12 mouse cellular contexts compared by ENCODE assay signal in the genomic region with DNA sequence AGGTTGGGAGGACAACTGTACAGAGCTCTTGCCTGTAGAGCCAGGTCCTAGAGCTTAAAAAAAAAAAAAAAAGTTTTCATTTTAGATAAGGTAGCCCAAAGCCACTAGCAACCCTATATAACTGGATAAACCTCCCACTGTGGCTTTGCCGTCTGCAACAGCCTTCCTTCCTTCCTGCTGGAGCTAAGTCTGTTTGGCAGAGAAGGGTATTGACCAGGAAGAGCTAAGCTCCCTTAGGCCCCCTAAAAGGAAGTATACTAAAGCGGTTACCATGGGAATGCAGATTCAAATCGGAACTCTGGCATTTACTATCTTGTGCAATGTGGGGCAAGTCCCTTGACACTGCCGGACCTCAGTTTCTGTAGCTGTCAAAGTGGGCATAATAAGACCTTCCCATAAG. TPM values are rescaled to one million over a fixed set of nuclear protein-coding genes. Genes with fewer than 3 reads are reported as not detected.
DNase-seq lines count a peak whose midpoint lies in the region; ATAC-seq and TF ChIP-seq lines count a peak whose summit lies in the region.
"Had no signal": no experiment of that assay in that cellular context is flagged by ENCODE, and none has a peak within 500 bp of the region (broad histone marks: within the 10 kb centered on the region; RNA-seq: fewer than 3 reads in every experiment).

No protein-coding gene starts in this region.

- H3K9me3 ChIP-seq in stomach, embryonic 15.5 days: no peaks in the 10 kb centered on the region
- H3K9me3 ChIP-seq in stomach, postnatal 0 days (ENCODE audit: control insufficient read depth, low read length): no peaks in the 10 kb centered on the region
- no peaks in the 10 kb centered on the region for H3K9me3 ChIP-seq in liver, embryonic 16.5 days (replicated peaks; ENCODE audit: control insufficient read depth, low read length)

- peak overlapping the region; percentile 48; the same call in 1 of the 2 replicates for H3K27ac ChIP-seq in stomach, embryonic 15.5 days
- no peak overlapping the region for H3K27ac ChIP-seq in stomach, postnatal 0 days (replicated peaks)
- peak overlapping the region; percentile 10 for H3K27ac ChIP-seq in liver, embryonic 16.5 days (ENCODE audit: low read length)

- no peaks in the 10 kb centered on the region for H3K27me3 ChIP-seq in stomach, embryonic 15.5 days (replicated peaks)
- no peaks in the 10 kb centered on the region for H3K27me3 ChIP-seq in stomach, postnatal 0 days (ENCODE audit: control insufficient read depth, insufficient read depth, low read length)
- no peaks in the 10 kb centered on the region for H3K27me3 ChIP-seq in liver, embryonic 16.5 days (ENCODE audit: control insufficient read depth, insufficient read depth, low read depth, low read length)

- TF ChIP-seq EP300 in stomach, postnatal 0 days (optimal IDR thresholded peaks at IDR 0.05): no peak

- no peak overlapping the region for H3K9ac ChIP-seq in stomach, embryonic 15.5 days
- no peak overlapping the region for H3K9ac ChIP-seq in stomach, postnatal 0 days (ENCODE audit: low read length)
- no peak overlapping the region for H3K9ac ChIP-seq in liver, embryonic 16.5 days (ENCODE audit: low read depth, low read length)

- 41% methylated on average over 4 of the region's 4 CpGs for WGBS in stomach, embryonic 15.5 days
- WGBS in stomach, postnatal 0 days: 35% methylated on average over 4 of the region's 4 CpGs
- WGBS in liver, embryonic 16.5 days (ENCODE audit: insufficient replicate concordance): 6% methylated on average over 4 of the region's 4 CpGs

- no peak for TF ChIP-seq CTCF in stomach, postnatal 0 days (IDR thresholded peaks at IDR 0.05; ENCODE audit: low read depth)

- H3K4me2 ChIP-seq in stomach, embryonic 15.5 days: no peak overlapping the region
- no peak overlapping the region for H3K4me2 ChIP-seq in stomach, postnatal 0 days (replicated peaks; ENCODE audit: low read depth)
- H3K4me2 ChIP-seq in liver, embryonic 16.5 days (ENCODE audit: low read depth, low read length): peak overlapping the region; percentile 23

- no peaks in the 10 kb centered on the region for H3K4me1 ChIP-seq in stomach, embryonic 15.5 days
- no peaks in the 10 kb centered on the region for H3K4me1 ChIP-seq in stomach, postnatal 0 days (replicated peaks; ENCODE audit: control insufficient read depth, insufficient read depth)
- no peaks in the 10 kb centered on the region; the same call in 1 of the 2 replicates for H3K4me1 ChIP-seq in liver, embryonic 16.5 days (ENCODE audit: control insufficient read depth, low read depth, low read length)

- ATAC-seq in stomach, embryonic 15.5 days (ENCODE audit: insufficient read depth, low FRiP score, low read depth): peak; percentile 19; the same call in 1 of the 2 replicates
- no peak for ATAC-seq in stomach, postnatal 0 days (ENCODE audit: low FRiP score, low TSS enrichment)
- ATAC-seq in liver, embryonic 16.5 days (ENCODE audit: low read depth): peak; percentile 52; the same call in 1 of the 2 replicates

- peak; percentile 33 to 61 for DNase-seq in heart, adult 18-20 months
- DNase-seq in heart, postnatal 4 days: no peak
- DNase-seq in stomach, postnatal 0 days (ENCODE audit: low spot score): no peak
- no peak for DNase-seq in T-cell, adult 2 months (ENCODE audit: low spot score)
- DNase-seq in ovary, adult 18-20 months (ENCODE audit: low spot score): no peak
- DNase-seq in urinary bladder, postnatal 36 days (ENCODE audit: low spot score in 2 of 2): no peak
- DNase-seq: cerebellum, adult 9-10 months; gastrocnemius, postnatal 10 days; kidney, postnatal 10 days; thymus, adult 18-20 months had no signal

- H3K4me3 ChIP-seq in stomach, embryonic 15.5 days (replicated peaks): no peak overlapping the region
- no peak overlapping the region for H3K4me3 ChIP-seq in stomach, postnatal 0 days (ENCODE audit: low read depth, low read length)
- H3K4me3 ChIP-seq in liver, embryonic 16.5 days (ENCODE audit: low read depth, low read length): peak overlapping the region; percentile 7

- H3K36me3 ChIP-seq in stomach, embryonic 15.5 days: no peaks in the 10 kb centered on the region
- H3K36me3 ChIP-seq in stomach, postnatal 0 days (ENCODE audit: control insufficient read depth, insufficient read depth, low read length): no peaks in the 10 kb centered on the region
- no peaks in the 10 kb centered on the region for H3K36me3 ChIP-seq in liver, embryonic 16.5 days (ENCODE audit: control insufficient read depth, insufficient read depth)

RNA-seq across cellular contexts. Expression of a gene that starts 5.4 kb away (rescaled TPM):
- total RNA-seq in heart, adult 18-20 months (2021): 1 to 10 TPM; 5.4 to 7.8 TPM
- total RNA-seq in heart, postnatal 4 days (2021): 1 to 10 TPM; 7.1 to 7.5 TPM
- 21.0 and 23.5 TPM in 2 replicates for polyA plus RNA-seq in stomach, embryonic 15.5 days (2015; fragmentation: Nextera tagmentation; extraction: Ambion mirVana)
- 18.9 and 23.1 TPM in 2 replicates for polyA plus RNA-seq in stomach, postnatal 0 days (2015; fragmentation: Nextera tagmentation; extraction: Ambion mirVana)
- polyA plus RNA-seq in liver, embryonic 16.5 days (2015; fragmentation: Nextera tagmentation; extraction: Ambion mirVana): 35.6 and 38.6 TPM in 2 replicates

RNA-seq across cellular contexts. Expression of a gene that starts 9.1 kb away (rescaled TPM):
- total RNA-seq in heart, adult 18-20 months (2021): under 1 TPM; 0.46 to 0.65 TPM
- 1 to 10 TPM; 2.5 to 3.3 TPM for total RNA-seq in heart, postnatal 4 days (2021)
- polyA plus RNA-seq in stomach, embryonic 15.5 days (2015; fragmentation: Nextera tagmentation; extraction: Ambion mirVana): 3.0 and 3.5 TPM in 2 replicates
- polyA plus RNA-seq in stomach, postnatal 0 days (2015; fragmentation: Nextera tagmentation; extraction: Ambion mirVana): 0.96 and 1.3 TPM in 2 replicates
- polyA plus RNA-seq in liver, embryonic 16.5 days (2015; fragmentation: Nextera tagmentation; extraction: Ambion mirVana): 0.12 and 0.15 TPM in 2 replicates

RNA-seq across cellular contexts. Expression of a gene that starts 49.9 kb away (rescaled TPM):
- 10 to 100 TPM; 39.5 to 44.5 TPM for total RNA-seq in heart, adult 18-20 months (2021)
- 10 to 100 TPM; 50.1 to 53.5 TPM for total RNA-seq in heart, postnatal 4 days (2021)
- 76.5 and 79.0 TPM in 2 replicates for polyA plus RNA-seq in stomach, embryonic 15.5 days (2015; fragmentation: Nextera tagmentation; extraction: Ambion mirVana)
- 35.9 and 38.6 TPM in 2 replicates for polyA plus RNA-seq in stomach, postnatal 0 days (2015; fragmentation: Nextera tagmentation; extraction: Ambion mirVana)
- polyA plus RNA-seq in liver, embryonic 16.5 days (2015; fragmentation: Nextera tagmentation; extraction: Ambion mirVana): 24.7 and 25.8 TPM in 2 replicates

RNA-seq across cellular contexts. Expression of a gene that starts 50.2 kb away (rescaled TPM):
- 10 to 100 TPM; 21.8 TPM for total RNA-seq in heart, adult 18-20 months (2021)
- 10 to 100 TPM; 22.9 to 24.5 TPM for total RNA-seq in heart, postnatal 4 days (2021)
- 44.8 and 47.4 TPM in 2 replicates for polyA plus RNA-seq in stomach, embryonic 15.5 days (2015; fragmentation: Nextera tagmentation; extraction: Ambion mirVana)
- 27.5 and 28.3 TPM in 2 replicates for polyA plus RNA-seq in stomach, postnatal 0 days (2015; fragmentation: Nextera tagmentation; extraction: Ambion mirVana)
- polyA plus RNA-seq in liver, embryonic 16.5 days (2015; fragmentation: Nextera tagmentation; extraction: Ambion mirVana): 20.5 and 21.6 TPM in 2 replicates

Comparison
In these comparisons a context has a peak if more than half of its experiments do, and no peak if none do; other contexts are left out.
1. DNase-seq: peak in heart, adult 18-20 months (2 of 2); none in heart, postnatal 4 days (single experiment), stomach, postnatal 0 days (single experiment), T-cell, adult 2 months (single experiment), ovary, adult 18-20 months (single experiment) and urinary bladder, postnatal 36 days (0 of 2).